Mouse (Mus musculus): ENCODE results near the gene Pagr1b. TPM values are rescaled to one million over a fixed set of nuclear protein-coding genes. Genes with fewer than 3 reads are reported as not detected.

Pagr1b gene
- polyA plus RNA-seq, 1 experiment from 2014 or later, result 0.37 TPM

- Histone ChIP-seq H3K27me3 (no peaks in the 10 kb centered on the region), H3K9me3 (no peaks in the 10 kb centered on the region), H3K27ac (no peak overlapping the region), H3K9ac (no peak overlapping the region), H3K4me1 (0 out of 2 replicates have a peak, but pooled peaks cover 3% of the 10 kb centered on the region), H3K4me2 (replicated peaks) (no peak overlapping the region), H3K4me3 (no peak overlapping the region), H3K36me3 (peaks cover 13% of the 10 kb centered on the region)
- no peak for ATAC-seq (ENCODE audit: insufficient number of reproducible peaks, insufficient read depth, low FRiP score, low TSS enrichment)
- 66% methylated on average over 10 of the region's 10 CpGs for WGBS
These were observed 31.4 kb downstream of the Pagr1b start for GRCm38 (mm10) chr7:126984667-126985444.

DNA sequence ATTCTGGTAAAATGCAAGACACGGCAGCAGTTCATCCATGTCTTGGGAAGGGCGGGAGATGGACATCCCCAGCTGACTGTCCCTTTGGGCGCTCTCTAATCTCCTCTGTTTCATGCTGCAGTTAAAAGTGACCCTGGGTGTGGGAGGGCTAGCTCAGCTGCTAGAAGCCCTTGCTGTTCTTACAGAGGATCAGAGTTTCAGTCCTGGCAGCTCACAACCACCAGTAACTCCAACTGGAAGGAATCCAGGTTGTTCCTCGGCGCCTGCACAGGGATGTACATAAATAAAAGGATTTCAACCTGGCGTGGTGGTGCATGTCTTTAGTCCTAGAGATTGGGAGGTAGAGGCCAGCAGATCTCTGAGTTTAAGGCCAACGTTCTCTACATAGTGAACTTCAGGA, 33.2 kb downstream of the Pagr1b start:
- WGBS, result 83% methylated on average over 7 of the region's 7 CpGs
- Histone ChIP-seq H3K4me2 (replicated peaks) (no peak overlapping the region), H3K27me3 (no peaks in the 10 kb centered on the region), H3K4me1 (0 out of 2 replicates have a peak, but pooled peaks cover 3% of the 10 kb centered on the region), H3K9me3 (no peaks in the 10 kb centered on the region), H3K4me3 (no peak overlapping the region), H3K36me3 (peaks cover 30% of the 10 kb centered on the region), H3K27ac (0 out of 2 replicates have a peak overlapping the region, but pooled peaks have one; percentile 30), H3K9ac (no peak overlapping the region)
- ATAC-seq (ENCODE audit: insufficient number of reproducible peaks, insufficient read depth, low FRiP score, low TSS enrichment), result no peak

DNA sequence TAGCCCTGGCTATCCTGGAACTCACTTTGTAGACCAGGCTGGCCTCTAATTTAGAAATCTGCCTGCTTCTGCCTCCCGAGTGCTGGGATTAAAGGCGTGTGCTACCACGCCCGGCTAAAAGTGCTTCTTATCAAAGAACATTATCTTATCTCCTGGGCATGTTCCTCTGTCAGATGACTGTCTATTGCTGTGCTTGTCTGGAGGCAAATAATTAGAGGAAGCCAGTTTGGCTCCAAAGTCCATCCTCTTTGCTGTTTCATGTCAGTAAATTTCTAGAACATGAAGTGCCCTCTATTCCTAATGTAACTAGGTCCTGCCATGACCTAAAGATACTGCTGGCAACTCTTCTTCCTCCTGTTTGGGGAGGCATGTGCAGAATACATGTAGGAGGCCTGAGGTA, 34.2 kb downstream of the Pagr1b start:
- 92% methylated on average over 4 of the region's 4 CpGs for WGBS
- H3K4me1 ChIP-seq, result peaks cover 8% of the 10 kb centered on the region; the same call in 1 of the 2 replicates
- ATAC-seq (ENCODE audit: insufficient number of reproducible peaks, insufficient read depth, low FRiP score, low TSS enrichment), result no peak

GRCm38 (mm10) chr7:126981601-126982000, 34.7 kb downstream of the Pagr1b start:
- 86% methylated on average over 2 of the region's 2 CpGs for WGBS
- no peak overlapping the region for H3K9ac ChIP-seq
- ATAC-seq (ENCODE audit: insufficient number of reproducible peaks, insufficient read depth, low FRiP score, low TSS enrichment), result no peak
- H3K4me2 ChIP-seq (replicated peaks), result no peak overlapping the region
- no peaks in the 10 kb centered on the region for H3K27me3 ChIP-seq
- H3K4me1 ChIP-seq, result peaks cover 10% of the 10 kb centered on the region; the same call in 1 of the 2 replicates
- H3K4me3 ChIP-seq, result no peak overlapping the region
- no peak overlapping the region for H3K27ac ChIP-seq
- peaks cover 33% of the 10 kb centered on the region for H3K36me3 ChIP-seq
- no peaks in the 10 kb centered on the region for H3K9me3 ChIP-seq

More for the DNA sequence above, 34.2 kb downstream of the Pagr1b start:
- Histone ChIP-seq H3K9ac (no peak overlapping the region), H3K4me3 (no peak overlapping the region), H3K27me3 (no peaks in the 10 kb centered on the region), H3K36me3 (peaks cover 33% of the 10 kb centered on the region), H3K9me3 (no peaks in the 10 kb centered on the region), H3K4me2 (replicated peaks) (no peak overlapping the region), H3K27ac (no peak overlapping the region)

DNA sequence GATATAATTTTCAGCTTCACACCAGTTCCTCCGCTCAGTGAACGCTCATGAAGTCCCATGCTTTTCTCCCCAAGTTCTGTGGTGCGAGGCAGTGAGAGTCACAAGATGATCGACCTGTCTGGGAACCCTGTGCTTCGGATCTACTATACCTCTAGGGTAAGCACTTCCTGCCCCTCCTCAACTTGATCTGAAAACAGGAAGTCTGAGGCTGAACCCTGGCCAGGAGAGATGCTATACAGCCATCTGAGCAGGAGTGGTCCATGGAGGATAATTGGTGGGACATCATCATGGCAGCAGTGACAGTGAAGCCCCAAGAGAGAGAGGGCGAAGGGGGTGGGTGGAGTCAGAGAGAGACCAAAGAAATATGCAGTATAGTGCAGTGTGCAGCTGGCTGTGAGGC, 37.4 kb downstream of the Pagr1b start:
- H3K4me1 ChIP-seq, result peaks cover 10% of the 10 kb centered on the region; the same call in 1 of the 2 replicates
- H3K4me3 ChIP-seq, result no peak overlapping the region
- H3K4me2 ChIP-seq (replicated peaks), result no peak overlapping the region
- no peak overlapping the region for H3K27ac ChIP-seq
- no peaks in the 10 kb centered on the region for H3K9me3 ChIP-seq
- peaks cover 33% of the 10 kb centered on the region for H3K36me3 ChIP-seq
- WGBS, result 95% methylated on average over 6 of the region's 6 CpGs
- no peak overlapping the region for H3K9ac ChIP-seq
- no peaks in the 10 kb centered on the region for H3K27me3 ChIP-seq
- no peak for ATAC-seq (ENCODE audit: insufficient number of reproducible peaks, insufficient read depth, low FRiP score, low TSS enrichment)

DNA sequence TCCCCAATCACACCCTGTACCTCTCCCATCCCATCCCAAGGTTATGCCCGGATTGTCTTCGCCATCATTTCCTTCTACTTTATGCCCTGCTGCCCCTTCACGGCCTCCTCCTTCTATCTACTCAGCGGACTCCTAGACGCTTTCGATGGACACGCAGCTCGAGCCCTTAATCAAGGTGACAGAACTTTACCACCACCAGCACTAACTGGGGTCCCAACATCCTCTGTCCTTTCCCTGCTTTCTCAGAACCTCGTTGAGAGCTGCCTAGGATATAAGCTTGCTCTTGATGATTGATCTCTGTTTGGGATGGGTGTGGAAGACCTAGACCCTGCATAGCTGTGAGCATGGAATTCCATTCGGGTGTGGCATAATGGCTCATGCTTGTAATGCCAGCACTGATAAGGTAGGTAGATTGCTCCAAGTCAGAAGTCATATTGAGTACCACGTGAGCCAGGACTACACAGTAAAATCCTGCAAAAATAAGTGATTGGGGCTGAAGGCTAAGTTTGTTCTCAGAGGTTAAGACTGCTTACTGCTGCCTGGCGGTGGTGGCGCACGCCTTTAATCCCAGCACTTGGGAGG, 39.3 kb downstream of the Pagr1b start:
- Histone ChIP-seq H3K27me3 (no peaks in the 10 kb centered on the region), H3K9ac (peak overlapping the region; percentile 98), H3K4me1 (peaks cover 10% of the 10 kb centered on the region; the same call in 1 of the 2 replicates), H3K36me3 (peaks cover 33% of the 10 kb centered on the region), H3K4me2 (replicated peaks) (peak overlapping the region; percentile 73), H3K4me3 (peak overlapping the region; percentile 100), H3K9me3 (no peaks in the 10 kb centered on the region), H3K27ac (peak overlapping the region; percentile 88; the same call in 1 of the 2 replicates)
- WGBS, result 28% methylated on average over 14 of the region's 14 CpGs
- ATAC-seq (ENCODE audit: insufficient number of reproducible peaks, insufficient read depth, low FRiP score, low TSS enrichment), result 0 out of 2 replicates have a peak, but pooled peaks have one; percentile 1

GRCm38 (mm10) chr7:126975950-126976866, 40.1 kb downstream of the Pagr1b start, which contains the start of gene Cdiptos:
Cdiptos (minus strand) TSS chr7:126976098.
- H3K27ac ChIP-seq, result peak within 1 kb of the TSS; percentile 88
- H3K27me3 ChIP-seq, result no peaks in the 10 kb centered on the region
- H3K36me3 ChIP-seq, result peaks cover 31% of the 10 kb centered on the region
- peak within 1 kb of the TSS; percentile 73 for H3K4me2 ChIP-seq (replicated peaks)
- peak; percentile 92 for ATAC-seq (ENCODE audit: insufficient number of reproducible peaks, insufficient read depth, low FRiP score, low TSS enrichment)
- H3K4me3 ChIP-seq, result peak within 1 kb of the TSS; percentile 100
- H3K9ac ChIP-seq, result peak within 1 kb of the TSS; percentile 98
- under 1% methylated on average over 55 of the region's 55 CpGs for WGBS
- no peaks in the 10 kb centered on the region for H3K9me3 ChIP-seq
- H3K4me1 ChIP-seq, result peaks cover 10% of the 10 kb centered on the region; the same call in 1 of the 2 replicates

- H3K9me3 ChIP-seq, result no peaks in the 10 kb centered on the region
- no peak for ATAC-seq (ENCODE audit: insufficient number of reproducible peaks, insufficient read depth, low FRiP score, low TSS enrichment)
- 5% methylated on average over 1 of the region's 1 CpGs for WGBS
- no peaks in the 10 kb centered on the region for H3K27me3 ChIP-seq
- H3K36me3 ChIP-seq, result peaks cover 27% of the 10 kb centered on the region
- H3K9ac ChIP-seq, result peak within 1 kb of the TSS; percentile 98
- peaks cover 10% of the 10 kb centered on the region; the same call in 1 of the 2 replicates for H3K4me1 ChIP-seq
- H3K27ac ChIP-seq, result peak within 1 kb of the TSS; percentile 88
- peak within 1 kb of the TSS; percentile 73 for H3K4me2 ChIP-seq (replicated peaks)
- peak within 1 kb of the TSS; percentile 100 for H3K4me3 ChIP-seq
These were observed 40.6 kb downstream of the Pagr1b start, which contains the start of gene Cdipt for GRCm38 (mm10) chr7:126975893-126975949. Cdipt (plus strand) TSS chr7:126975914.

DNA sequence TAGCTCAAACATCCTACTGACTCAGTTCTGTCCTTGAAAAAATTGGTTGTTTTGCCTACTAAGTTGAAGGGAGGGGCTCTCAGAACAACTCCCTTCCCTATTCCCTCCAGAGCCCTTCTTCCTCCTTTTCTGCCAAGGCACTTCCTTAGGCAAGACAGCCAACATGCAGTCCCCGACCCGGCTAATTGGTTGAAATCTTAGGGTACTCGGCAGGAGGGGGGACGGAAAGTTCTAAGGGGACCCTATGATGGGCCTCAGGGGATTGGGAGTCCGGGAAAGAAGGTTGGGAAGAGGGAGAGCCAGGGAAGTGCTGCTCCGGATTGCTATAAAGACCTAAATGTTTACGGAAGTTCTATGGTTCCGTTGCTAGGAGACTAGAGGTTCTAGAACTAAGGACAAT, 40.8 kb downstream of the Pagr1b start:
- Histone ChIP-seq H3K9me3 (no peaks in the 10 kb centered on the region), H3K4me3 (peak overlapping the region; percentile 100), H3K9ac (peak overlapping the region; percentile 38; the same call in 1 of the 2 replicates), H3K27ac (no peak overlapping the region), H3K4me1 (peaks cover 10% of the 10 kb centered on the region; the same call in 1 of the 2 replicates), H3K4me2 (replicated peaks) (peak overlapping the region; percentile 73), H3K27me3 (no peaks in the 10 kb centered on the region), H3K36me3 (peaks cover 26% of the 10 kb centered on the region)
- 11% methylated on average over 8 of the region's 8 CpGs for WGBS
- no peak for ATAC-seq (ENCODE audit: insufficient number of reproducible peaks, insufficient read depth, low FRiP score, low TSS enrichment)

- 56% methylated on average over 6 of the region's 6 CpGs for WGBS
- ATAC-seq (ENCODE audit: insufficient number of reproducible peaks, insufficient read depth, low FRiP score, low TSS enrichment), result 0 out of 2 replicates have a peak, but pooled peaks have one; percentile 41
- H3K4me3 ChIP-seq, result no peak overlapping the region
- no peaks in the 10 kb centered on the region for H3K4me1 ChIP-seq
- no peaks in the 10 kb centered on the region for H3K36me3 ChIP-seq
- no peak overlapping the region for H3K9ac ChIP-seq
- no peaks in the 10 kb centered on the region for H3K9me3 ChIP-seq
- no peak overlapping the region for H3K4me2 ChIP-seq (replicated peaks)
- H3K27me3 ChIP-seq, result peaks cover 18% of the 10 kb centered on the region
- H3K27ac ChIP-seq, result no peak overlapping the region
These were observed 48.9 kb downstream of the Pagr1b start for GRCm38 (mm10) chr7:126967361-126967760.

GRCm38 (mm10) chr7:126965568-126965967, 50.7 kb downstream of the Pagr1b start:
- Histone ChIP-seq H3K4me3 (no peak overlapping the region), H3K4me1 (no peaks in the 10 kb centered on the region), H3K4me2 (replicated peaks) (no peak overlapping the region), H3K9me3 (no peaks in the 10 kb centered on the region), H3K27ac (no peak overlapping the region), H3K36me3 (no peaks in the 10 kb centered on the region), H3K27me3 (peaks cover 24% of the 10 kb centered on the region), H3K9ac (no peak overlapping the region)
- WGBS, result 67% methylated on average over 3 of the region's 3 CpGs
- ATAC-seq (ENCODE audit: insufficient number of reproducible peaks, insufficient read depth, low FRiP score, low TSS enrichment), result no peak
